Mouse (Mus musculus): ENCODE measurements around the gene Brsk2.
"Not testable (repeated sequence)": the region's sequence is repeated elsewhere in the genome, so short reads cannot be mapped to it uniquely, and the experiment has no call there.

Brsk2 gene

GRCm38 (mm10) chr7:141948906-141949798, at the start of gene Brsk2:
Brsk2 (plus strand) TSS chr7:141949751.
- DNase-seq (ENCODE audit: extremely low spot score), result peak; percentile 91

DNA sequence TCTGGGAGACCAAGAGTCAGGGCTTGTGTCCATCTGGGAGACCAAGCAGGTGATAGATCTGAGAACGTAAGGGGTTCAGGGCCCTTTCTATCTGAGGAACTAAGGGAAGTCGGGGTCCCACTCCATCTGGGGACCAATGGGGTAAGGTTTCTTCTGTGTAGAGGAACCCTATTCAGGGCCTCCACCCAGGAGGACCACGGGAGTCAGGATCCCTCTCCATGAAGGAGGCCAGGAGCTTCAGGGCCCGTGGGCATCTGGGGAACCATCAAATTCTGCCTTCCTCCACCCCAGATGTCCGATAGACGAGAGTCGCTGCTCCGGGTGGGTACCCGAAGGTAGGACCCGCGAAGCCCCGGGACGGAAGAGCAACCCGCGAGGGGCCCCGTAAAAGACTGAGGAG, 47.7 kb upstream of the Brsk2 start:
- no peak for DNase-seq (ENCODE audit: extremely low spot score)

DNA sequence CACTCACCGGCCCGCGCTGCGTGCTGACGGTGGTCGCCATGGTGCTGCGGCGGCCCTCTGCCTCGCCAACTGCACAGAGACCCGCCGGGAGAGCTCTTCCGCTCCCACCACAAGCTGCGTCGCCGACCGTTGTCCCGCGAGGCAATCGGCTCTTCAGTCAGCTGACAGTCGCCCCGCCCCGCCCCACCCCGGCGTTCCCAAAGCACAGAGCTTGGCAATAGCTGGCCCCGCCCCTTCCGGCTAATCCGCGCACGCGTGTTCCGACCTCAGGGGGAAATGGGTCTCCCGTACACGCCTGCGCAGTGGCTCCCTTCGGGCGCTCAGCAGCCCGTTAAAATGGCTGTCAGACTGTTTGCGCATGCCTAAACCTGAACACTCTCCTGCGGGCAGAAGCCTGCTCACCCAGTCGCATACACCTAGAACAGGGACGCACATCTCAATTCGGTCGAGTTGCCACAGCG, 47.3 kb upstream of the Brsk2 start:
- peak; percentile 100 for DNase-seq (ENCODE audit: extremely low spot score)

DNA sequence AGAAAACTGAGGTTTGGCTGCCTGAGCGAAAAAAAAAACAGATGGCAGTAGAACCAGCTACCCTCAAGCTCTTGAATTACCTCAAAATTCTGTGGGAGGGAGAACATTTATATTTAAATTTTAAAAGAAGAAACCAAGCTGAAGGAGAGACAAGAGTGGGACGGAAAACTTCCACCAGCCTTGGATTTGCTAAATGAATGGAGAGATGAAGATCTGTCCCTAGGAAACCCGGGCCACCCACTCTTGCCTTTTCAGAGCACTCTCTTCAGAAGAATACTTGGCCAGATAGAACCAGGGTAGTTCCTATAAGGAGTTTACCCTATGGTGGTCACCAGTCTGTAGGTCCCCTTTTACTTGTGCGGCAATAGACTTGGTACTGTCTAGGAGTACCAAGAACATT, 46.8 kb upstream of the Brsk2 start:
- no peak for DNase-seq (ENCODE audit: extremely low spot score)

GRCm38 (mm10) chr7:141908591-141908990, 41.0 kb upstream of the Brsk2 start:
- no peak for DNase-seq (ENCODE audit: extremely low spot score)

DNA sequence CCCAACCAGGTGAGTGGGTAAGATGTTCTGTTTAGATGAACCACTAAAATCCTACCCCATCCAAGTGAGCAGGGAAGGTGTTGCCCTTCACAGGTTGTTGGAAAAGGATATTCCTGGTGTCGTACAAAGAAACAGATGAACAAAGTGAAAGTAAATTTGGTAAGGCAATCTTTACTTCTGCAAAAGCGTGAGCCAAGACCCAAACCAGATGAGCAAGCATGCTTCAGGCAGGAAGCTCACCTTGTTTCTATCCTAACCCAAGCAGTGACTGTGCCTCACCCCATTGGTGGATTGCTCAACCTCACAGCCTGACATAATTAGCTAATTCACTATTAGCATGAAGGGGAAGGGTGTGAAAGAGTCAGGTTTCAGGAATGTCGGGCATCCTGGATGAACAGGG, 38.2 kb upstream of the Brsk2 start:
- DNase-seq (ENCODE audit: extremely low spot score), result no peak

DNA sequence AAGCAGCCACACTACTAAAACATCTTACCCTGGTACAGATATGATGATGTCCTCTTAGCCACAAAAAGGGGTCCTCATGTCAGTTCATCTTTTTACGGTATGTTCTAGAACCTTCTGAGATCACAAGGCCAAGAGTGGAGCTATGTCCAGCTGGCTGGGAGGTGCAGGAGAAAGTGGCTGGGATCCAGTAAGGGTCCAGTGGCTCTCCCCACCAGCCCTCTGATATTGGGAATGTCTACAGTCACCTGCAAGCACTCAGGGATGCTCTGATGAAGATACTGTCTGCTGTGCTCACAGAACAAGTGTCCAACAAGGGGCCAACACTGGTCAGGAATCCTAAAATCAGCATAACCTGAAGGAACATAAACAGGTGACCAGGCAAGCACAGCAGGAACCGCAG, 31.1 kb upstream of the Brsk2 start, which contains the start of gene Tollip:
Tollip (minus strand) TSS at position 101 of the 400 bp plus-strand sequence.
- no peak for DNase-seq (ENCODE audit: extremely low spot score)

GRCm38 (mm10) chr7:141924121-141924520, 25.4 kb upstream of the Brsk2 start:
- not testable (repeated sequence) for DNase-seq (ENCODE audit: extremely low spot score)

DNA sequence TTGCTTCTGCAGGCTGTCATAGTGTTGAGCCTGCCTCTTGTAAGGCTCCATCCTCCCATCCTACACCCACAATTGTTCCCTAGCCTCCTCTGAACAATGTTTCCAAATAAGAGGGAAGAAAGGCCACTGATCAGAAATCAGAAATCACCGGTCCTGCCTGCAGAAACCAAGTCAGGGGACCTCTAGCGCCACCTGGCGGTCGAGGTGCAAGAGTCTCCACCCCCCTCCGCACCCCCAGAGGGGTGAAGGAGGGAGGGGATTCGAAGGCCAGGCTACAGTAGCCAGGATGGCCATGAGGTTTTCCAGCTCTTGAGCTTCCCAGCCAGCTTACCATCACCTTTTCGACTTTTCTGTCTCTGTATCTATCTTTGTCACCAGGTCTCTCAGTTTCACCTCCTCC, 24.6 kb upstream of the Brsk2 start:
- peak; percentile 76 for DNase-seq (ENCODE audit: extremely low spot score)

DNA sequence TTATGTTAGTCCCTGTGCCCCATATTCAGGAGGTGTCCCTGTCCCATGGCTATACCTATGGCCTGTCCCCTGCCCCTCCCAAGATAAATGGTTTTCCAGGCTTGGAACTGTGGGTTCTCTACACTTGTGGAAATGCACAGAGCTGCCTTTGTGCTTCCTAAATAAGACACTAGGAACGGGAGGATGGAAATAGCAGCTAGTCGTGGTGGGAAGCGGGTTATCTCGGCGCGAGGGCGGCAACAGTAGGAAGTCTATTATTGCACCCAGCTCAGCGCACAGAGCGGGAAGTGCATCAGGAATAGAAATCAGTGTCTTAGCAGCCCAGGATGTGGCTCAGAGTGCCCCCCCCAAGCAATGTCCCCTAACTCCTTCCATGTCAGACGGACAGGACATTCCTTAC, 20.9 kb upstream of the Brsk2 start:
- no peak for DNase-seq (ENCODE audit: extremely low spot score)

- DNase-seq (ENCODE audit: extremely low spot score), result no peak
Measured at GRCm38 (mm10) chr7:141934128-141934898, 15.2 kb upstream of the Brsk2 start.

- DNase-seq (ENCODE audit: extremely low spot score), result no peak
Measured at GRCm38 (mm10) chr7:141934951-141935350, 14.6 kb upstream of the Brsk2 start.

DNA sequence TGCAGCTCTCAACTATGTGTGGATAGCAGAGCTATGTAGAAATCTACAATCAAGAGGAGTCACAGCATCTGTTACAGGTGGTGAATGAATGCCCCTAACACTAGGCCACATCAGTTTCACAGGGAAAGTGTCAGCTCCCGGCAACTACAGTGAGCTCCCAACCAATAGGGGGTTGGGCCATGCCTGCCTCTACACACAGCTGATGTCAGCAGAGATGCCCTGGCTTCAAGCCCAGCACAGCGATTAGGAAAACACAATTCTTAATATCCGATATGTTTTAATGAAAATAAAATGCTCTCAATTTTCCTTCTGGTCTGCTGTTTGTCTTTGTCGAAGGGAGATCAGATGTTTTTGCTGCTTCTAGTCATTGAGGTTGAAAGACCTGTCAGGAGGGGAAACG, 6.1 kb upstream of the Brsk2 start:
- DNase-seq (ENCODE audit: extremely low spot score), result no peak

DNA sequence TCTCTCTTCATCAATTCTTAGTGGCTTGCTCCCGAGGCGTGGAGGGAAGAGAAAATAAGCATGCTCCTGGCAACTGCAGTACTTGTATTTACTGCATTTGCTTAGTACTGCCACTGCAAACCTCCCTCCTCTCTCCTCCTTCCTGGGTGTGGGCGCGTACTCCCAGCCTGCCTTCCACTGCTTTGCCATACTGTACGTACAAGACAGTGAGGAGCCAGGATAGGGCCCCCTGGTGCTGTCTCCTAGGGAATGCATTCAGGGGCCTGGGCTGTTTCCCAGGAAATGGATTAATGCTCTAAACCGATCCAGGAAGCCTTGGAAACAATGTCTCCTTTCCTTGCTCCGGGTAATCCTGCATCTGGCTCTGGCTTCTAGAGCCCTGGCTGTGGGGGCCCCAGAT, 3.6 kb upstream of the Brsk2 start:
- no peak for DNase-seq (ENCODE audit: extremely low spot score)

GRCm38 (mm10) chr7:141947512-141947911, 2.0 kb upstream of the Brsk2 start:
- DNase-seq (ENCODE audit: extremely low spot score), result no peak

GRCm38 (mm10) chr7:141948045-141948444, 1.5 kb upstream of the Brsk2 start:
- DNase-seq (ENCODE audit: extremely low spot score), result no peak

- DNase-seq (ENCODE audit: extremely low spot score), result no peak
Measured at GRCm38 (mm10) chr7:141949799-141950103, 200 bp downstream of the Brsk2 start.

DNA sequence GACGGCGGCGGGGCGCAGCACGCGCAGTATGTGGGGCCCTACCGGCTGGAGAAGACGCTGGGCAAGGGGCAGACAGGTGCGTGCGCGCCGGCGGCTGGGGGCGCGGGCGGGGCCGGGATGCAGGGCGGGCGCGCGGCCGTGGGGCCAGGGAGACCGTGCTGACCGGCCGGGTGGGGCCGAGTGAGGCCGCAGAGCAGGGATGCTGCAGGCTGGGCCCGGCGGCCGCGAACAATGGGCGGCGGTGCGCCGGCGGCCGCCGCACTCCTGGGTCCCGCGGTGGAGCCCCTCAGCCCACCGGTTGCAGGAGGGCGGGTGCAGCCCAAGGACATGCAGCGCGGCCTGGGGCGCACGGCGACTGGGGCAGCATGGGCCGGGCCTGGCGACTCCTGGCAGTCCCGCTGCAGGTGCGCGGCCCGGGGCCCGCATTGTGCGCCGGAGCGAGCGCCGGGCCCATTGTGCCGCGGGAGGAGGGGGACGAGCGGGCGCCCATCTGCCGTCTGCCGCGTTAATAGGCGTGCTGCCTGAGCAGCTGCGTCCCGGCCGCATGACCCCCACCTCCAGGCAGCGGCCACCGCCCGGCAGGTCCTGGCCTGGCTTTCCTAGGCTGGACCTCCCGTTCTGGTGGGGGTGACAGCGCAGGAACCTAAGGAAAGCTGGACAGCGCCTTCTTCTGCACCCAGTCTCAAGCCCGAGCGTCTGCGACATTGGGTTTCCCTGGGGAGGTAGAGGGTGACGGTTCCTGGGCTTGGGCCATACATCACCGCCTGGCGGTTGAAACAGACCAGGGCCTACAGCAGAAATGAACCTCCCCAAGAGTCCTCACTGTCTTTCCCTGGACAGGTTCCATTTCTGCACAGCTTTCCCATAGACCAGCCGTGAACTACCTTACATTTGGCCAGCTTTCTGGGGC, 808 bp downstream of the Brsk2 start:
- DNase-seq (ENCODE audit: extremely low spot score), result peak; percentile 57

DNA sequence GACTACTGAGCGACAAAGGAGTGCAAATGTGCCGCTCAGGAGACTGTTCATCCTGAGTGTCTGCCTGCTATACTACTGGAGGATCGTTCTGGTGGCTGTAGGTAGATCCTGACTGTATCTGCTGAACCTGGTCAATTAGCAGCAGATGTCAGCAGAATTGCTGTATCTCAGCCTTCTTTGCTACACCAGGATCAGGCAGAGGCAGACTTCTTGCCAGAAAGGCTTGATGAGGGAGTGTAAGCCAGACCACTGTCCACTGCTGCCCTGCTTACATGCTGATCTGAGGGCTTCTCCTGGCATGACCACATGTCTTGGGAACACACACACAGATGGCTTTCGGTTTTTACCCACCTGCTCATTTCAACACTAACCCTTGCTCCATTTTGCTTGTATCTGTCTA, 2.3 kb downstream of the Brsk2 start:
- no peak for DNase-seq (ENCODE audit: extremely low spot score)

GRCm38 (mm10) chr7:141952920-141953319, 3.4 kb downstream of the Brsk2 start:
- DNase-seq (ENCODE audit: extremely low spot score), result no peak

GRCm38 (mm10) chr7:141953616-141954015, 4.1 kb downstream of the Brsk2 start:
- no peak for DNase-seq (ENCODE audit: extremely low spot score)
